ENCODE assay signal across 8 mouse cellular contexts in the genomic region with DNA sequence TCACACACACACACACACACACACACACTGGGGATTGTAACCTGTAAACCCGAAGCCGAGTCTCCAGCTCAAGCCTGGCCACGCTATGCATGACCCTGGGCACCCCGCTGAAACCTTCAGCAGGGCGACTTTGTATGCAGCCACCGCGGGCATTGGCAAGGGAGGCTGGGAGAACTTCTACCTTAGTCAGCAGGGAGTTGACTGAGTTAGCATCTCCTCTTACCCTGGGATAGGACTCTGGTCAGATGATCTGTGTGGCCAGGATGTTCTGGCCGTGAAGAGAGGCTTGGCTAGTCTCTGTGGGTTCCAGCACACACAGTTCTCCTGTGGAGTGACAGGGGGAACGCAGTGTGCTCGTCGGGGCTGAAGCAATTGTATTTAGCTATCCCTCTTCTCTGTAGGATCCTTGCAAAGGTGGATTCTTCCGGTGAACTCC. TPM values are rescaled to one million over a fixed set of nuclear protein-coding genes. Genes with fewer than 3 reads are reported as not detected.
A peak's percentile ranks its signal among the peaks of the same experiment; 100 is the strongest.
DNase-seq lines count a peak whose midpoint lies in the region; ATAC-seq and TF ChIP-seq lines count a peak whose summit lies in the region.

No protein-coding gene starts in this region.

- WGBS in embryonic facial prominence, embryonic 12.5 days: 1% methylated on average over 12 of the region's 12 CpGs
- WGBS in heart, embryonic 11.5 days (ENCODE audit: insufficient replicate concordance): 1% methylated on average over 12 of the region's 12 CpGs
- WGBS in lung, embryonic 16.5 days: 8% methylated on average over 12 of the region's 12 CpGs
- 31% methylated on average over 12 of the region's 12 CpGs for WGBS in small intestine, adult 2 months

- no peaks in the 10 kb centered on the region for H3K27me3 ChIP-seq in embryonic facial prominence, embryonic 12.5 days
- peaks cover 2% of the 10 kb centered on the region; the same call in 1 of the 2 replicates for H3K27me3 ChIP-seq in heart, embryonic 11.5 days (ENCODE audit: control insufficient read depth, insufficient read depth, low read length)
- no peaks in the 10 kb centered on the region for H3K27me3 ChIP-seq in lung, embryonic 16.5 days (ENCODE audit: control insufficient read depth, insufficient read depth, low read depth, low read length)
- no peaks in the 10 kb centered on the region for H3K27me3 ChIP-seq in small intestine, adult 2 months (ENCODE audit: control insufficient read depth, insufficient read depth, low read length)

- peak overlapping the region; percentile 48 for H3K4me2 ChIP-seq in embryonic facial prominence, embryonic 12.5 days (replicated peaks)
- peak overlapping the region; percentile 61 for H3K4me2 ChIP-seq in heart, embryonic 11.5 days
- peak overlapping the region; percentile 47 for H3K4me2 ChIP-seq in lung, embryonic 16.5 days (ENCODE audit: low read depth, low read length)

- H3K9ac ChIP-seq in embryonic facial prominence, embryonic 12.5 days: no peak overlapping the region
- H3K9ac ChIP-seq in heart, embryonic 11.5 days (ENCODE audit: low read depth, low read length): peak overlapping the region; percentile 2; the same call in 1 of the 2 replicates
- H3K9ac ChIP-seq in lung, embryonic 16.5 days (ENCODE audit: low read length): peak overlapping the region; percentile 30

- peak overlapping the region; percentile 36; the same call in 1 of the 2 replicates for H3K27ac ChIP-seq in embryonic facial prominence, embryonic 12.5 days
- H3K27ac ChIP-seq in heart, embryonic 11.5 days (ENCODE audit: low read depth, low read length): no peak overlapping the region
- no peak overlapping the region for H3K27ac ChIP-seq in lung, embryonic 16.5 days (ENCODE audit: low read length)
- H3K27ac ChIP-seq in small intestine, adult 2 months (ENCODE audit: insufficient read depth, low read depth, low read length): peak overlapping the region; percentile 87

- DNase-seq in testis, postnatal 14 days (ENCODE audit: low spot score): peak; percentile 36
- DNase-seq in testis, postnatal 10 days (ENCODE audit: low spot score): no peak
- peak; percentile 71 for DNase-seq in kidney, adult 9 months
- no peak for DNase-seq in thymus, adult 18-20 months

- ATAC-seq in embryonic facial prominence, embryonic 12.5 days (ENCODE audit: insufficient number of reproducible peaks, insufficient read depth, low FRiP score, low TSS enrichment): no peak
- no peak for ATAC-seq in heart, embryonic 11.5 days (replicated peaks; ENCODE audit: insufficient number of reproducible peaks, low FRiP score, low TSS enrichment)
- ATAC-seq in lung, embryonic 16.5 days (ENCODE audit: low read depth): 0 out of 2 replicates have a peak, but pooled peaks have one; percentile 7

- H3K4me3 ChIP-seq in embryonic facial prominence, embryonic 12.5 days: peak overlapping the region; percentile 13
- peak overlapping the region; percentile 37 for H3K4me3 ChIP-seq in heart, embryonic 11.5 days (ENCODE audit: low read depth, low read length)
- H3K4me3 ChIP-seq in lung, embryonic 16.5 days (ENCODE audit: low read length): peak overlapping the region; percentile 23
- peak overlapping the region; percentile 51 for H3K4me3 ChIP-seq in small intestine, adult 2 months (ENCODE audit: low read depth, low read length)

- no peak for TF ChIP-seq CTCF in small intestine, adult 2 months (IDR thresholded peaks at IDR 0.05; ENCODE audit: extremely low read depth, insufficient read length, insufficient replicate concordance, low read depth, low read length)

- H3K9me3 ChIP-seq in embryonic facial prominence, embryonic 12.5 days: no peaks in the 10 kb centered on the region
- no peaks in the 10 kb centered on the region for H3K9me3 ChIP-seq in heart, embryonic 11.5 days (replicated peaks; ENCODE audit: control insufficient read depth, low read length)
- no peaks in the 10 kb centered on the region for H3K9me3 ChIP-seq in lung, embryonic 16.5 days (ENCODE audit: control insufficient read depth, low read length)

- H3K36me3 ChIP-seq in embryonic facial prominence, embryonic 12.5 days: no peaks in the 10 kb centered on the region
- no peaks in the 10 kb centered on the region for H3K36me3 ChIP-seq in heart, embryonic 11.5 days (ENCODE audit: control insufficient read depth, insufficient read depth, low read length)
- no peaks in the 10 kb centered on the region for H3K36me3 ChIP-seq in lung, embryonic 16.5 days (ENCODE audit: control insufficient read depth, insufficient read depth, low read length)
- no peaks in the 10 kb centered on the region for H3K36me3 ChIP-seq in small intestine, adult 2 months (ENCODE audit: control insufficient read depth, insufficient read depth, low read length)

- no peak for TF ChIP-seq POLR2A in small intestine, adult 2 months (IDR thresholded peaks at IDR 0.05; ENCODE audit: low read depth, low read length)

- H3K4me1 ChIP-seq in embryonic facial prominence, embryonic 12.5 days: peaks cover 33% of the 10 kb centered on the region
- peaks cover 17% of the 10 kb centered on the region for H3K4me1 ChIP-seq in heart, embryonic 11.5 days (ENCODE audit: control insufficient read depth, insufficient read depth, low read length)
- peaks cover 43% of the 10 kb centered on the region for H3K4me1 ChIP-seq in lung, embryonic 16.5 days (replicated peaks; ENCODE audit: control insufficient read depth, insufficient read depth, low read length)
- peaks cover 27% of the 10 kb centered on the region for H3K4me1 ChIP-seq in small intestine, adult 2 months (ENCODE audit: control insufficient read depth, insufficient read depth, insufficient read length, low read length)

RNA-seq across cellular contexts. Expression of gene Map2k6, which starts 49.8 kb away (rescaled TPM):
- 42.8 and 44.9 TPM in 2 replicates for polyA plus RNA-seq in embryonic facial prominence, embryonic 12.5 days (2016; fragmentation: Nextera tagmentation; extraction: Ambion mirVana)
- 16.7 and 17.5 TPM in 2 replicates for polyA plus RNA-seq in heart, embryonic 11.5 days (2014; fragmentation: Nextera tagmentation; extraction: Ambion mirVana)
- polyA plus RNA-seq in lung, embryonic 16.5 days (2015; fragmentation: Nextera tagmentation; extraction: Ambion mirVana): 16.8 and 17.6 TPM in 2 replicates
- 0.43 and 1.5 TPM in 2 replicates for polyA plus RNA-seq in small intestine, adult 2 months (2012; rRNA removed)

Comparison
In these comparisons a context has a peak if more than half of its experiments do, and no peak if none do; other contexts are left out.
1. DNase-seq: peak in testis, postnatal 14 days (single experiment) and kidney, adult 9 months (single experiment); none in testis, postnatal 10 days (single experiment) and thymus, adult 18-20 months (0 of 2).
2. H3K27ac ChIP-seq: peak in embryonic facial prominence, embryonic 12.5 days (single experiment) and small intestine, adult 2 months (single experiment); none in heart, embryonic 11.5 days (single experiment) and lung, embryonic 16.5 days (single experiment).
3. Peak in every context shown above with its lines, with median percentiles within 50 percentile points of each other: H3K4me2 ChIP-seq and H3K4me3 ChIP-seq.